Mouse (Mus musculus) thymus, adult 2 months (tissue): Measurements from ENCODE around the gene Cflar.

Experiments
- CTCF ChIP-seq: fragments of 200-500 bp; IDR thresholded peaks from 2 replicates; pipeline ENCODE4 v1.5.1; 2012; ENCODE audit warnings: mild to moderate bottlenecking, control low read depth, low read length, moderate library complexity, borderline replicate concordance; ENCODE audit not compliant: control insufficient read depth, poor library complexity, insufficient read depth; ENCODE audit errors: extremely low read depth
- POLR2A ChIP-seq: fragments of 200-500 bp; IDR thresholded peaks from 2 replicates; pipeline ENCODE4 v1.6.1; 2012; ENCODE audit warnings: mild to moderate bottlenecking, low read length, control low read depth, moderate library complexity; ENCODE audit not compliant: control insufficient read depth, poor library complexity, insufficient read depth; ENCODE audit errors: extremely low read depth

- no peak for TF ChIP-seq POLR2A
- TF ChIP-seq CTCF: no peak
Measured at GRCm38 (mm10) chr1:58725767-58726166, 14.5 kb downstream of the Cflar start.
